Mouse (Mus musculus): ENCODE results near the gene Zfp488. TPM values are rescaled to one million over a fixed set of nuclear protein-coding genes. Genes with fewer than 3 reads are reported as not detected.

Gene Zfp488
- polyA plus RNA-seq, 1 experiment from 2014 or later = 0.03 TPM

- no peak overlapping the region for H3K27ac ChIP-seq
- H3K4me3 ChIP-seq = no peak overlapping the region
- no peaks in the 10 kb centered on the region for H3K36me3 ChIP-seq
- WGBS = 42% methylated on average over 7 of the region's 7 CpGs
- peaks cover 3% of the 10 kb centered on the region; the same call in 1 of the 2 replicates for H3K4me1 ChIP-seq
- H3K27me3 ChIP-seq (ENCODE audit: insufficient read depth, poor library complexity, severe bottlenecking) = peaks cover 24% of the 10 kb centered on the region
- DNase-seq (ENCODE audit: low spot score) = no peak
- H3K9me3 ChIP-seq = no peaks in the 10 kb centered on the region
Measured at GRCm38 (mm10) chr14:33977748-33978147, 816 bp downstream of the Zfp488 start.

- H3K4me3 ChIP-seq = no peak overlapping the region
- no peaks in the 10 kb centered on the region for H3K36me3 ChIP-seq
- WGBS = 63% methylated on average over 5 of the region's 5 CpGs
- peaks cover 27% of the 10 kb centered on the region for H3K27me3 ChIP-seq (ENCODE audit: insufficient read depth, poor library complexity, severe bottlenecking)
- no peak for DNase-seq (ENCODE audit: low spot score)
- H3K9me3 ChIP-seq = no peaks in the 10 kb centered on the region
- peaks cover 3% of the 10 kb centered on the region; the same call in 1 of the 2 replicates for H3K4me1 ChIP-seq
- H3K27ac ChIP-seq = no peak overlapping the region
Measured at GRCm38 (mm10) chr14:33974752-33975151, 3.8 kb downstream of the Zfp488 start.

GRCm38 (mm10) chr14:33972679-33973078 is 5.9 kb downstream of the Zfp488 start:
- WGBS = 39% methylated on average over 7 of the region's 7 CpGs
- Histone ChIP-seq H3K27ac (no peak overlapping the region), H3K9me3 (no peaks in the 10 kb centered on the region), H3K4me3 (no peak overlapping the region), H3K4me1 (no peaks in the 10 kb centered on the region), H3K27me3 (ENCODE audit: insufficient read depth, poor library complexity, severe bottlenecking) (peaks cover 9% of the 10 kb centered on the region), H3K36me3 (no peaks in the 10 kb centered on the region)
- no peak for DNase-seq (ENCODE audit: low spot score)

GRCm38 (mm10) chr14:33965675-33966074 is 12.9 kb downstream of the Zfp488 start:
- H3K9me3 ChIP-seq = no peaks in the 10 kb centered on the region
- no peaks in the 10 kb centered on the region; the same call in 1 of the 2 replicates for H3K27me3 ChIP-seq (ENCODE audit: insufficient read depth, poor library complexity, severe bottlenecking)
- H3K27ac ChIP-seq = no peak overlapping the region
- no peaks in the 10 kb centered on the region for H3K4me1 ChIP-seq
- no peaks in the 10 kb centered on the region for H3K36me3 ChIP-seq
- H3K4me3 ChIP-seq = no peak overlapping the region
- no peak for DNase-seq (ENCODE audit: low spot score)
- WGBS = 56% methylated on average over 7 of the region's 7 CpGs

GRCm38 (mm10) chr14:33959341-33959740 is 19.2 kb downstream of the Zfp488 start:
- peaks cover 15% of the 10 kb centered on the region for H3K27me3 ChIP-seq (ENCODE audit: insufficient read depth, poor library complexity, severe bottlenecking)
- no peak overlapping the region for H3K27ac ChIP-seq
- WGBS = 9% methylated on average over 9 of the region's 9 CpGs
- H3K4me3 ChIP-seq = no peak overlapping the region
- H3K9me3 ChIP-seq = no peaks in the 10 kb centered on the region
- no peak for DNase-seq (ENCODE audit: low spot score)
- H3K36me3 ChIP-seq = no peaks in the 10 kb centered on the region
- H3K4me1 ChIP-seq = peaks cover 11% of the 10 kb centered on the region

GRCm38 (mm10) chr14:33958841-33959240 is 19.7 kb downstream of the Zfp488 start:
- Histone ChIP-seq H3K4me1 (peaks cover 11% of the 10 kb centered on the region), H3K27ac (no peak overlapping the region), H3K9me3 (no peaks in the 10 kb centered on the region), H3K27me3 (ENCODE audit: insufficient read depth, poor library complexity, severe bottlenecking) (peaks cover 15% of the 10 kb centered on the region), H3K36me3 (no peaks in the 10 kb centered on the region), H3K4me3 (no peak overlapping the region)
- WGBS = 16% methylated on average over 3 of the region's 3 CpGs
- no peak for DNase-seq (ENCODE audit: low spot score)

- no peak overlapping the region for H3K27ac ChIP-seq
Measured at GRCm38 (mm10) chr14:33958186-33958585, 20.4 kb downstream of the Zfp488 start.

GRCm38 (mm10) chr14:33956055-33956454 is 22.5 kb downstream of the Zfp488 start:
- DNase-seq (ENCODE audit: low spot score) = no peak
- WGBS = 69% methylated on average over 13 of the region's 13 CpGs
- Histone ChIP-seq H3K9me3 (no peaks in the 10 kb centered on the region), H3K4me1 (peaks cover 15% of the 10 kb centered on the region), H3K27ac (no peak overlapping the region), H3K36me3 (no peaks in the 10 kb centered on the region), H3K27me3 (ENCODE audit: insufficient read depth, poor library complexity, severe bottlenecking) (peaks cover 15% of the 10 kb centered on the region), H3K4me3 (no peak overlapping the region)

More at GRCm38 (mm10) chr14:33958186-33958585, 20.4 kb downstream of the Zfp488 start:
- WGBS = 59% methylated on average over 4 of the region's 4 CpGs
- Histone ChIP-seq H3K27me3 (ENCODE audit: insufficient read depth, poor library complexity, severe bottlenecking) (peaks cover 15% of the 10 kb centered on the region), H3K4me3 (no peak overlapping the region), H3K4me1 (peaks cover 11% of the 10 kb centered on the region), H3K9me3 (no peaks in the 10 kb centered on the region), H3K36me3 (no peaks in the 10 kb centered on the region)
- no peak for DNase-seq (ENCODE audit: low spot score)

- 83% methylated on average over 5 of the region's 5 CpGs for WGBS
- Histone ChIP-seq H3K27me3 (ENCODE audit: insufficient read depth, poor library complexity, severe bottlenecking) (peaks cover 15% of the 10 kb centered on the region), H3K36me3 (no peaks in the 10 kb centered on the region), H3K9me3 (no peaks in the 10 kb centered on the region), H3K4me3 (no peak within 1 kb of the TSS), H3K4me1 (peaks cover 12% of the 10 kb centered on the region), H3K27ac (no peak within 1 kb of the TSS)
- no peak for DNase-seq (ENCODE audit: low spot score)
Measured at GRCm38 (mm10) chr14:33953761-33954160, 24.8 kb downstream of the Zfp488 start, which contains the start of gene Rbp3. TSS of gene Rbp3 (plus strand) at chr14:33954003.

- no peak for DNase-seq (ENCODE audit: low spot score)
- 48% methylated on average over 6 of the region's 6 CpGs for WGBS
Measured at GRCm38 (mm10) chr14:33952233-33952981, 26.2 kb downstream of the Zfp488 start.

GRCm38 (mm10) chr14:33946125-33946524 is 32.4 kb downstream of the Zfp488 start:
- WGBS = 70% methylated on average over 6 of the region's 6 CpGs
- DNase-seq (ENCODE audit: low spot score) = no peak
- H3K36me3 ChIP-seq = no peaks in the 10 kb centered on the region
- H3K4me3 ChIP-seq = no peak overlapping the region
- H3K27ac ChIP-seq = no peak overlapping the region
- H3K27me3 ChIP-seq (ENCODE audit: insufficient read depth, poor library complexity, severe bottlenecking) = no peaks in the 10 kb centered on the region
- no peaks in the 10 kb centered on the region for H3K9me3 ChIP-seq
- H3K4me1 ChIP-seq = peaks cover 18% of the 10 kb centered on the region

More at GRCm38 (mm10) chr14:33952233-33952981, 26.2 kb downstream of the Zfp488 start:
- H3K36me3 ChIP-seq = no peaks in the 10 kb centered on the region
- no peak overlapping the region for H3K4me3 ChIP-seq
- peaks cover 10% of the 10 kb centered on the region for H3K27me3 ChIP-seq (ENCODE audit: insufficient read depth, poor library complexity, severe bottlenecking)
- no peaks in the 10 kb centered on the region for H3K9me3 ChIP-seq
- H3K27ac ChIP-seq = no peak overlapping the region
- H3K4me1 ChIP-seq = peaks cover 10% of the 10 kb centered on the region

- no peak overlapping the region for H3K4me3 ChIP-seq
- peaks cover 32% of the 10 kb centered on the region for H3K4me1 ChIP-seq
- no peaks in the 10 kb centered on the region for H3K9me3 ChIP-seq
- H3K27me3 ChIP-seq (ENCODE audit: insufficient read depth, poor library complexity, severe bottlenecking) = no peaks in the 10 kb centered on the region; the same call in 1 of the 2 replicates
- WGBS = 54% methylated on average over 5 of the region's 5 CpGs
- DNase-seq (ENCODE audit: low spot score) = peak; percentile 74
- H3K27ac ChIP-seq = no peak overlapping the region
- no peaks in the 10 kb centered on the region for H3K36me3 ChIP-seq
Measured at GRCm38 (mm10) chr14:33942222-33942621, 36.3 kb downstream of the Zfp488 start.

- H3K4me3 ChIP-seq = no peak within 1 kb of the TSS
- H3K36me3 ChIP-seq = no peaks in the 10 kb centered on the region
- H3K9me3 ChIP-seq = no peaks in the 10 kb centered on the region
- H3K27me3 ChIP-seq (ENCODE audit: insufficient read depth, poor library complexity, severe bottlenecking) = peaks cover 12% of the 10 kb centered on the region; the same call in 1 of the 2 replicates
- 0 out of 2 replicates have a peak within 1 kb of the TSS, but pooled peaks have one; percentile 44 for H3K27ac ChIP-seq
- no peak for DNase-seq (ENCODE audit: low spot score)
- peaks cover 29% of the 10 kb centered on the region for H3K4me1 ChIP-seq
- WGBS = 17% methylated on average over 8 of the region's 8 CpGs
Measured at GRCm38 (mm10) chr14:33940739-33941138, 37.8 kb downstream of the Zfp488 start, which contains the start of gene Gdf2. TSS of gene Gdf2 (plus strand) at chr14:33941039.

Data from heart, embryonic 10.5 days (tissue).